Mouse (Mus musculus) lung, embryonic 15.5 days (tissue): Measurements from ENCODE around the gene Atp6v1g3. TPM values are rescaled to one million over a fixed set of nuclear protein-coding genes. Genes with fewer than 3 reads are reported as not detected.

Experiments used
- ATAC-seq: fragments of 200-750 bp; cut with Nextera tagmentation; 2 replicates; pipeline ENCODE4 v1.8.0; 2017; ENCODE audit warnings: moderate number of reproducible peaks, borderline replicate concordance; ENCODE audit not compliant: low FRiP score, low TSS enrichment; ENCODE audit errors: extremely low read depth
- H3K27ac ChIP-seq: fragments of 300-500 bp; sonication (generic); 2 replicates; pipeline ENCODE4 v1.5.1; 2015; ENCODE audit warnings: moderate library complexity, mild to moderate bottlenecking, inconsistent platforms
- H3K27me3 ChIP-seq: fragments of 300-500 bp; sonication (generic); 2 replicates; pipeline ENCODE4 v1.6.1; 2015; ENCODE audit warnings: inconsistent platforms
- H3K36me3 ChIP-seq: fragments of 300-500 bp; sonication (generic); 2 replicates; pipeline ENCODE4 v1.6.1; 2015; ENCODE audit warnings: inconsistent platforms
- H3K4me1 ChIP-seq: fragments of 300-500 bp; sonication (generic); 2 replicates; pipeline ENCODE4 v1.6.1; 2015; ENCODE audit warnings: inconsistent platforms
- H3K4me2 ChIP-seq: fragments of 300-500 bp; sonication (generic); 2 replicates; pipeline ENCODE4 v1.6.1; 2015; ENCODE audit warnings: inconsistent platforms, mild to moderate bottlenecking, moderate library complexity
- H3K4me3 ChIP-seq: fragments of 300-500 bp; sonication (generic); 2 replicates; pipeline ENCODE4 v1.5.1; 2015; ENCODE audit warnings: mild to moderate bottlenecking, inconsistent platforms
- H3K9ac ChIP-seq: fragments of 300-500 bp; sonication (generic); 2 replicates; pipeline ENCODE4 v1.6.1; 2015; ENCODE audit warnings: inconsistent platforms
- H3K9me3 ChIP-seq: fragments of 300-500 bp; sonication (generic); 2 replicates; pipeline ENCODE4 v1.6.1; 2016; ENCODE audit warnings: inconsistent platforms
- WGBS: fragments of 180-500 bp; shearing (Covaris S2); methylation state at CpG from one replicate; pipeline ENCODE4 v1.1.7; 2015; 5-methylcytosine and 5-hydroxymethylcytosine counted together
- polyA plus RNA-seq: library from polyadenylated mRNA; unstranded; fragments of >200 nt; fragmentation: Nextera tagmentation; extraction: Ambion mirVana; gene quantifications from 2 replicates; pipeline ENCODE4 v1.2.1, GENCODE M21; 2015

Gene Atp6v1g3
- not detected in 2 replicates for polyA plus RNA-seq

GRCm38 (mm10) chr1:138273438-138273837 lies at the start of gene Atp6v1g3:
Atp6v1g3 (plus strand) TSS chr1:138273738.
- H3K27ac ChIP-seq: no peak within 1 kb of the TSS
- no peaks in the 10 kb centered on the region for H3K4me1 ChIP-seq
- H3K9me3 ChIP-seq: no peaks in the 10 kb centered on the region
- H3K4me3 ChIP-seq: no peak within 1 kb of the TSS
- 86% methylated on average over 2 of the region's 2 CpGs for WGBS
- no peak within 1 kb of the TSS for H3K9ac ChIP-seq
- ATAC-seq: no peak
- H3K36me3 ChIP-seq: no peaks in the 10 kb centered on the region
- no peak within 1 kb of the TSS for H3K4me2 ChIP-seq
- H3K27me3 ChIP-seq: no peaks in the 10 kb centered on the region

- H3K4me1 ChIP-seq: no peaks in the 10 kb centered on the region
- H3K9me3 ChIP-seq: no peaks in the 10 kb centered on the region
- H3K9ac ChIP-seq: no peak overlapping the region
- ATAC-seq: no peak
- H3K4me3 ChIP-seq: no peak overlapping the region
- no peaks in the 10 kb centered on the region for H3K36me3 ChIP-seq
- no peak overlapping the region for H3K4me2 ChIP-seq
- H3K27ac ChIP-seq: no peak overlapping the region
- no peaks in the 10 kb centered on the region for H3K27me3 ChIP-seq
Observed at GRCm38 (mm10) chr1:138233051-138233450, 40.5 kb upstream of the Atp6v1g3 start.

- Histone ChIP-seq H3K4me2 (no peak overlapping the region), H3K36me3 (no peaks in the 10 kb centered on the region), H3K9ac (no peak overlapping the region), H3K9me3 (no peaks in the 10 kb centered on the region), H3K27ac (no peak overlapping the region), H3K4me3 (no peak overlapping the region), H3K27me3 (no peaks in the 10 kb centered on the region), H3K4me1 (no peaks in the 10 kb centered on the region)
- WGBS: 66% methylated on average over 2 of the region's 2 CpGs
- no peak for ATAC-seq
Observed at GRCm38 (mm10) chr1:138237252-138237651, 36.3 kb upstream of the Atp6v1g3 start.

- no peaks in the 10 kb centered on the region for H3K27me3 ChIP-seq
- no peak for ATAC-seq
- no peak overlapping the region for H3K4me2 ChIP-seq
- no peak overlapping the region for H3K9ac ChIP-seq
- 30% methylated on average over 5 of the region's 5 CpGs for WGBS
- no peak overlapping the region for H3K4me3 ChIP-seq
- no peak overlapping the region for H3K27ac ChIP-seq
- no peaks in the 10 kb centered on the region for H3K9me3 ChIP-seq
- H3K36me3 ChIP-seq: no peaks in the 10 kb centered on the region
- peaks cover 8% of the 10 kb centered on the region for H3K4me1 ChIP-seq
Observed at GRCm38 (mm10) chr1:138243947-138244346, 29.6 kb upstream of the Atp6v1g3 start.

- Histone ChIP-seq H3K4me1 (peaks cover 8% of the 10 kb centered on the region), H3K9me3 (no peaks in the 10 kb centered on the region), H3K4me3 (no peak overlapping the region), H3K27me3 (no peaks in the 10 kb centered on the region), H3K4me2 (peak overlapping the region; percentile 28), H3K9ac (no peak overlapping the region), H3K27ac (no peak overlapping the region; the same call in 1 of the 2 replicates), H3K36me3 (no peaks in the 10 kb centered on the region)
- ATAC-seq: no peak; the same call in 1 of the 2 replicates
- 13% methylated on average over 7 of the region's 7 CpGs for WGBS
Observed at GRCm38 (mm10) chr1:138244485-138244884, 29.1 kb upstream of the Atp6v1g3 start.

GRCm38 (mm10) chr1:138245103-138245502 lies 28.4 kb upstream of the Atp6v1g3 start:
- Histone ChIP-seq H3K4me3 (no peak overlapping the region), H3K4me1 (peaks cover 8% of the 10 kb centered on the region), H3K4me2 (peak overlapping the region; percentile 28; the same call in 1 of the 2 replicates), H3K27me3 (no peaks in the 10 kb centered on the region), H3K36me3 (no peaks in the 10 kb centered on the region), H3K9me3 (no peaks in the 10 kb centered on the region), H3K27ac (0 out of 2 replicates have a peak overlapping the region, but pooled peaks have one; percentile 15), H3K9ac (no peak overlapping the region)
- 38% methylated on average over 4 of the region's 4 CpGs for WGBS
- peak; percentile 69; the same call in 1 of the 2 replicates for ATAC-seq

GRCm38 (mm10) chr1:138245533-138245932 lies 28.0 kb upstream of the Atp6v1g3 start:
- Histone ChIP-seq H3K36me3 (no peaks in the 10 kb centered on the region), H3K27ac (0 out of 2 replicates have a peak overlapping the region, but pooled peaks have one; percentile 15)

GRCm38 (mm10) chr1:138246438-138247164 lies 26.9 kb upstream of the Atp6v1g3 start:
- Histone ChIP-seq H3K4me1 (peaks cover 8% of the 10 kb centered on the region), H3K27ac (no peak overlapping the region), H3K36me3 (no peaks in the 10 kb centered on the region), H3K4me3 (no peak overlapping the region), H3K9me3 (no peaks in the 10 kb centered on the region), H3K27me3 (no peaks in the 10 kb centered on the region), H3K9ac (no peak overlapping the region), H3K4me2 (no peak overlapping the region)
- ATAC-seq: no peak
- 73% methylated on average over 7 of the region's 7 CpGs for WGBS

More at GRCm38 (mm10) chr1:138245533-138245932, 28.0 kb upstream of the Atp6v1g3 start:
- H3K27me3 ChIP-seq: no peaks in the 10 kb centered on the region
- H3K9me3 ChIP-seq: no peaks in the 10 kb centered on the region
- H3K4me1 ChIP-seq: peaks cover 8% of the 10 kb centered on the region
- H3K4me2 ChIP-seq: no peak overlapping the region
- 67% methylated on average over 3 of the region's 3 CpGs for whole genome bisulfite sequencing
- H3K4me3 ChIP-seq: no peak overlapping the region
- H3K9ac ChIP-seq: no peak overlapping the region
- ATAC-seq: no peak

GRCm38 (mm10) chr1:138247699-138248483 lies 25.6 kb upstream of the Atp6v1g3 start:
- peaks cover 8% of the 10 kb centered on the region for H3K4me1 ChIP-seq
- H3K9me3 ChIP-seq: no peaks in the 10 kb centered on the region
- no peak overlapping the region for H3K9ac ChIP-seq
- H3K36me3 ChIP-seq: no peaks in the 10 kb centered on the region
- no peak overlapping the region for H3K27ac ChIP-seq
- no peak for ATAC-seq
- H3K4me3 ChIP-seq: no peak overlapping the region
- H3K4me2 ChIP-seq: no peak overlapping the region
- no peaks in the 10 kb centered on the region for H3K27me3 ChIP-seq
- 81% methylated on average over 8 of the region's 8 CpGs for WGBS

GRCm38 (mm10) chr1:138248770-138249169 lies 24.8 kb upstream of the Atp6v1g3 start:
- no peaks in the 10 kb centered on the region for H3K9me3 ChIP-seq
- no peaks in the 10 kb centered on the region for H3K27me3 ChIP-seq
- H3K4me3 ChIP-seq: no peak overlapping the region
- H3K27ac ChIP-seq: no peak overlapping the region
- WGBS: 90% methylated on average over 2 of the region's 2 CpGs
- no peak for ATAC-seq
- H3K4me2 ChIP-seq: no peak overlapping the region
- H3K36me3 ChIP-seq: no peaks in the 10 kb centered on the region
- peaks cover 8% of the 10 kb centered on the region for H3K4me1 ChIP-seq
- H3K9ac ChIP-seq: no peak overlapping the region

- H3K4me2 ChIP-seq: no peak overlapping the region
- 68% methylated on average over 2 of the region's 2 CpGs for WGBS
- no peaks in the 10 kb centered on the region for H3K27me3 ChIP-seq
- H3K9ac ChIP-seq: no peak overlapping the region
- no peaks in the 10 kb centered on the region for H3K36me3 ChIP-seq
- ATAC-seq: no peak
- no peak overlapping the region for H3K27ac ChIP-seq
- no peaks in the 10 kb centered on the region for H3K4me1 ChIP-seq
- H3K4me3 ChIP-seq: no peak overlapping the region
- H3K9me3 ChIP-seq: no peaks in the 10 kb centered on the region
Observed at GRCm38 (mm10) chr1:138250951-138251350, 22.6 kb upstream of the Atp6v1g3 start.
